Mouse (Mus musculus): ENCODE results near the gene Numb. TPM values are rescaled to one million over a fixed set of nuclear protein-coding genes. Genes with fewer than 3 reads are reported as not detected.

Gene Numb
- total and polyA plus RNA-seq, 3 experiments = 8.4 to 14.6 TPM; not detected in 1

DNA sequence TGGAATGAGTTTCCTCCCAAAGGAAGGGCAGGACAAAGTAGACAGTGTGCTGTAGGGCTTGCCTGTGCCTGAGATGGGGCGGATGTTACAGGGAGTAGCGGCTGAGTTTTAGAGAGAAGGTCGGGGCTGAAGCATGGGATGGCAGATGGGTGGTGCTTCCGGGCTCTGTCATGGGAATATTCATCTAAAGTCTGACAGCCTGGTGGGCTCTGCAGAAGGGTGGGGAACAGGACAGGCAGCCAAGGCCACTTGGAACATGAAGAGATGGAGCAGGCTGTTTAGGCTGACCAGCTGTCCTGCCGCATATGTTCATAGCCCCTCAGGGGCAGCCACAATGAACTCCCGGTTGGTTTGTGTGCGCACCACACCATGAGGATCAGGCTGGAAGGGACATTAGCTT, 140.5 kb downstream of the Numb start:
- Histone ChIP-seq H3K9me3 (replicated peaks; ENCODE audit: insufficient read depth, low read length) (no peaks in the 10 kb centered on the region), H3K4me3 (ENCODE audit: control insufficient read depth in 1 of 2, insufficient read depth in 1 of 2, low read depth in 2 of 2, low read length in 2 of 2) (no peak overlapping the region), H3K27ac (ENCODE audit: control insufficient read depth, low read depth, low read length) (no peak overlapping the region), H3K36me3 (ENCODE audit: control insufficient read depth in 1 of 2, insufficient read depth in 2 of 2, low read length in 2 of 2) (no peaks in the 10 kb centered on the region), H3K9ac (ENCODE audit: control insufficient read depth, low read depth, low read length, poor library complexity, severe bottlenecking) (no peak overlapping the region), H3K27me3 (ENCODE audit: control insufficient read depth in 1 of 2, insufficient read depth in 2 of 2, low read length in 2 of 2) (peaks cover 0 to 4% of the 10 kb centered on the region in 2 experiments; a peak in 3 of 4 replicates), H3K79me2 (ENCODE audit: control insufficient read depth, insufficient read depth, low read length, poor library complexity) (no peaks in the 10 kb centered on the region), H3K4me1 (ENCODE audit: control insufficient read depth in 1 of 2, insufficient read depth in 2 of 2, low read length in 2 of 2) (no peaks in the 10 kb centered on the region)
- DNase-seq (ENCODE audit: low read depth, low spot score) = no peak
- TF ChIP-seq GABPA (IDR thresholded peaks at IDR 0.05; ENCODE audit: low read depth, low read length) (no peak), MYB (IDR thresholded peaks at IDR 0.05; ENCODE audit: low read depth, low read length) (no peak), POLR2A (IDR thresholded peaks at IDR 0.05; ENCODE audit: control insufficient read depth in 1 of 2, insufficient read depth in 1 of 2, low read depth in 1 of 2, low read length in 2 of 2, poor library complexity in 1 of 2) (no peak), UBTF (IDR thresholded peaks at IDR 0.05; ENCODE audit: borderline replicate concordance, insufficient read depth, low read depth, low read length) (no peak), ZNF384 (IDR thresholded peaks at IDR 0.05; ENCODE audit: low read depth, low read length) (no peak), ETS1 (IDR thresholded peaks at IDR 0.05; ENCODE audit: low read depth, low read length) (no peak), BHLHE40 (IDR thresholded peaks at IDR 0.05; ENCODE audit: borderline replicate concordance, low read depth, low read length) (no peak), MEF2A (IDR thresholded peaks at IDR 0.05; ENCODE audit: extremely low read depth, insufficient replicate concordance, low read depth, low read length, poor library complexity, severe bottlenecking) (no peak), CHD1 (IDR thresholded peaks at IDR 0.05; ENCODE audit: low read depth, low read length) (no peak), NRF1 (IDR thresholded peaks at IDR 0.05; ENCODE audit: insufficient read depth, low read depth, low read length, poor library complexity, severe bottlenecking) (no peak), MAZ (IDR thresholded peaks at IDR 0.05; ENCODE audit: low read depth, low read length) (no peak), MAFK (IDR thresholded peaks at IDR 0.05; ENCODE audit: borderline replicate concordance, low read depth, low read length) (no peak)

DNA sequence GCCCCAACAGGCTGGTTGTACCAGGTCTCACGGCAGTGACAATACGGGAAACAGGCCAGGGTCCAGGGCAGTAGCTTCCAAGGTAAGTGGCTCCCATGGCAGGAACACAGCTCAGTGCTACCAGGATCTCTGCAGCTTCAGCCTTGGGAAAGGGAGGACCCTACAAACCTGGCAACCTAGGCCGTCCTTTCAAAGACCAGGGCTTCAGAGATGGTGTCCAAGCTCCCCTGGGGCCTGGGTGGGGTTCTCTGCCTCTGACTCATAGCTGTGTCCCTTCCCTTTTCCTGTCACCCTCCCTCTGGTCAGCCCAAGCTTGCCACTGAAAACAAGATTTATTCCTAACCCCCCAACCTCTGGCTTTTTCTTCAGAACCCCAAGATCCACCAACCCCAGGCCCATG, 141.6 kb downstream of the Numb start:
- TF ChIP-seq BHLHE40 (IDR thresholded peaks at IDR 0.05; ENCODE audit: borderline replicate concordance, low read depth, low read length) (no peak), ELF1 (IDR thresholded peaks at IDR 0.05; ENCODE audit: low read depth, low read length) (no peak), RCOR1 (IDR thresholded peaks at IDR 0.05; ENCODE audit: low read depth, low read length) (no peak), NRF1 (IDR thresholded peaks at IDR 0.05; ENCODE audit: insufficient read depth, low read depth, low read length, poor library complexity, severe bottlenecking) (no peak), USF2 (IDR thresholded peaks at IDR 0.05; ENCODE audit: borderline replicate concordance in 1 of 2, insufficient read depth in 1 of 2, low read depth in 1 of 2, low read length in 2 of 2) (no peak), ZKSCAN1 (IDR thresholded peaks at IDR 0.05; ENCODE audit: low read depth, low read length) (no peak)
- DNase-seq (ENCODE audit: low read depth, low spot score) = no peak
- peaks cover 0 to 4% of the 10 kb centered on the region in 2 experiments; a peak in 3 of 4 replicates for H3K27me3 ChIP-seq (ENCODE audit: control insufficient read depth in 1 of 2, insufficient read depth in 2 of 2, low read length in 2 of 2)

More for the DNA sequence above, 141.6 kb downstream of the Numb start:
- H3K79me2 ChIP-seq (ENCODE audit: control insufficient read depth, insufficient read depth, low read length, poor library complexity) = no peaks in the 10 kb centered on the region
- H3K36me3 ChIP-seq (ENCODE audit: control insufficient read depth in 1 of 2, insufficient read depth in 2 of 2, low read length in 2 of 2) = no peaks in the 10 kb centered on the region
- H3K4me3 ChIP-seq (ENCODE audit: control insufficient read depth in 1 of 2, insufficient read depth in 1 of 2, low read depth in 2 of 2, low read length in 2 of 2) = no peak overlapping the region
- no peaks in the 10 kb centered on the region for H3K4me1 ChIP-seq (ENCODE audit: control insufficient read depth in 1 of 2, insufficient read depth in 2 of 2, low read length in 2 of 2)
- H3K9ac ChIP-seq (ENCODE audit: control insufficient read depth, low read depth, low read length, poor library complexity, severe bottlenecking) = no peak overlapping the region
- no peak overlapping the region for H3K27ac ChIP-seq (ENCODE audit: control insufficient read depth, low read depth, low read length)
- H3K9me3 ChIP-seq (replicated peaks; ENCODE audit: insufficient read depth, low read length) = no peaks in the 10 kb centered on the region

Measured in MEL (cell line).